9 mouse cellular contexts compared by ENCODE assay signal in the genomic region with DNA sequence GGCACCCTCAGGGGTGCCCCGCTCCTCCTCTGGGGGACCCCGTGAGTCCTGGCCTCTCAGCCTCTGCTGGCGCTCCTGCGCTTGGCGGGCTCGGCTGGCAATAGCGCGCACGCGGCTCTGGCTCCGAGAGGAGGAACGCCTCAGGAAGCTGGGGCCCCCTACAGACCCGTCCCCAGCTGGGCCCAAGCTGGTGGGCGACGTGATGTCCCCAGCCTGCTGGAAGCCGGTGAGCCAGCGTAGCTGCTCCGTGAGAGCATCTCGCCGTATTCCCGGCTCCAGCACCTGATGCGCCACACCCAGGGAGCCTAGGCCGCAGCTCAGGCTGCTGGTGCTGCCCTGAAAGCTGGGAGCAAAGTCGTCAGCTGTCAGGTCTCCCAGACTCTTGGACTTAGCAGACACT. TPM values are rescaled to one million over a fixed set of nuclear protein-coding genes. Genes with fewer than 3 reads are reported as not detected.
DNase-seq lines count a peak whose midpoint lies in the region; ATAC-seq and TF ChIP-seq lines count a peak whose summit lies in the region.
"Had no signal": no experiment of that assay in that cellular context is flagged by ENCODE, and none has a peak within 500 bp of the region (broad histone marks: within the 10 kb centered on the region; RNA-seq: fewer than 3 reads in every experiment).

No protein-coding gene starts in this region.

- no peak overlapping the region for H3K4me3 ChIP-seq in midbrain, embryonic 10.5 days
- no peak overlapping the region for H3K4me3 ChIP-seq in midbrain, postnatal 0 days (ENCODE audit: low read depth, low read length)
- H3K4me3 ChIP-seq in hindbrain, embryonic 12.5 days, result no peak overlapping the region
- no peak overlapping the region for H3K4me3 ChIP-seq in neural tube, embryonic 15.5 days (replicated peaks)
- H3K4me3 ChIP-seq: lung, embryonic 15.5 days had no signal

- peaks cover 37% of the 10 kb centered on the region for H3K27me3 ChIP-seq in midbrain, embryonic 10.5 days (ENCODE audit: low read depth, poor library complexity, severe bottlenecking)
- 0 out of 2 replicates have a peak, but pooled peaks cover 8% of the 10 kb centered on the region for H3K27me3 ChIP-seq in midbrain, postnatal 0 days (ENCODE audit: insufficient read depth, low read length)
- H3K27me3 ChIP-seq in hindbrain, embryonic 12.5 days, result peaks cover 18% of the 10 kb centered on the region; the same call in 1 of the 2 replicates
- H3K27me3 ChIP-seq in neural tube, embryonic 15.5 days (replicated peaks), result no peaks in the 10 kb centered on the region; the same call in 1 of the 2 replicates

- TF ChIP-seq CTCF in midbrain, postnatal 0 days (IDR thresholded peaks at IDR 0.05), result no peak

- peak; percentile 39 to 43 for DNase-seq in cerebellum, postnatal 10 days
- DNase-seq in cerebellum, adult 8-10 months, result no peak
- DNase-seq in midbrain, embryonic 10.5 days (ENCODE audit: low spot score), result no peak
- no peak for DNase-seq in midbrain, postnatal 0 days (ENCODE audit: low spot score)
- DNase-seq in yolk sac, embryonic 10.5 days (ENCODE audit: low spot score), result no peak
- no peak for DNase-seq in kidney, adult 18-20 months

- no peaks in the 10 kb centered on the region for H3K9me3 ChIP-seq in midbrain, embryonic 10.5 days (replicated peaks)
- H3K9me3 ChIP-seq in midbrain, postnatal 0 days (ENCODE audit: low read length), result no peaks in the 10 kb centered on the region
- H3K9me3 ChIP-seq in hindbrain, embryonic 12.5 days (replicated peaks), result no peaks in the 10 kb centered on the region
- no peaks in the 10 kb centered on the region for H3K9me3 ChIP-seq in neural tube, embryonic 15.5 days (replicated peaks)
- H3K9me3 ChIP-seq: lung, embryonic 15.5 days had no signal

- H3K4me2 ChIP-seq in midbrain, postnatal 0 days (ENCODE audit: low read depth, low read length, poor library complexity, severe bottlenecking), result no peak overlapping the region
- H3K4me2 ChIP-seq in hindbrain, embryonic 12.5 days (replicated peaks), result no peak overlapping the region; the same call in 1 of the 2 replicates
- no peak overlapping the region for H3K4me2 ChIP-seq in neural tube, embryonic 15.5 days
- H3K4me2 ChIP-seq: lung, embryonic 15.5 days had no signal

- 17% methylated on average over 24 of the region's 24 CpGs for WGBS in midbrain, embryonic 10.5 days
- 20% methylated on average over 23 of the region's 24 CpGs for WGBS in midbrain, postnatal 0 days
- 26% methylated on average over 24 of the region's 24 CpGs for WGBS in hindbrain, embryonic 12.5 days
- WGBS in neural tube, embryonic 15.5 days, result 26% methylated on average over 24 of the region's 24 CpGs

- peaks cover 59% of the 10 kb centered on the region for H3K4me1 ChIP-seq in midbrain, embryonic 10.5 days
- H3K4me1 ChIP-seq in midbrain, postnatal 0 days (ENCODE audit: insufficient read depth, low read length), result no peaks in the 10 kb centered on the region; the same call in 1 of the 2 replicates
- H3K4me1 ChIP-seq in hindbrain, embryonic 12.5 days, result peaks cover 21% of the 10 kb centered on the region
- peaks cover 14% of the 10 kb centered on the region for H3K4me1 ChIP-seq in neural tube, embryonic 15.5 days

- H3K9ac ChIP-seq in midbrain, postnatal 0 days (replicated peaks; ENCODE audit: low read length, poor library complexity, severe bottlenecking), result no peak overlapping the region
- 0 out of 2 replicates have a peak overlapping the region, but pooled peaks have one; percentile 36 for H3K9ac ChIP-seq in hindbrain, embryonic 12.5 days
- H3K9ac ChIP-seq in neural tube, embryonic 15.5 days (replicated peaks), result 0 out of 2 replicates have a peak overlapping the region, but pooled peaks have one; percentile 31
- H3K9ac ChIP-seq: lung, embryonic 15.5 days had no signal

- no peak for ATAC-seq in midbrain, postnatal 0 days (ENCODE audit: low FRiP score)
- ATAC-seq in hindbrain, embryonic 12.5 days (ENCODE audit: low FRiP score), result no peak
- ATAC-seq in neural tube, embryonic 15.5 days (ENCODE audit: low FRiP score), result no peak

- H3K36me3 ChIP-seq in midbrain, embryonic 10.5 days, result peaks cover 35% of the 10 kb centered on the region
- peaks cover 31% of the 10 kb centered on the region for H3K36me3 ChIP-seq in midbrain, postnatal 0 days (ENCODE audit: insufficient read depth, low read length)
- peaks cover 27% of the 10 kb centered on the region for H3K36me3 ChIP-seq in hindbrain, embryonic 12.5 days
- peaks cover 26% of the 10 kb centered on the region for H3K36me3 ChIP-seq in neural tube, embryonic 15.5 days

- peak overlapping the region; percentile 85 for H3K27ac ChIP-seq in midbrain, embryonic 10.5 days (replicated peaks)
- H3K27ac ChIP-seq in midbrain, postnatal 0 days (ENCODE audit: low read depth, low read length), result no peak overlapping the region
- H3K27ac ChIP-seq in hindbrain, embryonic 12.5 days, result no peak overlapping the region
- no peak overlapping the region for H3K27ac ChIP-seq in neural tube, embryonic 15.5 days (replicated peaks)
- H3K27ac ChIP-seq: lung, embryonic 15.5 days had no signal

RNA-seq across cellular contexts. Expression of gene Pank4, which starts 19.8 kb away (rescaled TPM):
- polyA plus RNA-seq in midbrain, embryonic 10.5 days (2016; fragmentation: Nextera tagmentation; extraction: Ambion mirVana), result 47.6 and 48.6 TPM in 2 replicates
- 36.7 and 39.8 TPM in 2 replicates for total RNA-seq in midbrain, postnatal 0 days (2014; rRNA removed)
- 27.3 and 28.8 TPM in 2 replicates for polyA plus RNA-seq in midbrain, postnatal 0 days (2015; fragmentation: Nextera tagmentation; extraction: Ambion mirVana)
- polyA plus RNA-seq in hindbrain, embryonic 12.5 days (2016; fragmentation: Nextera tagmentation; extraction: Ambion mirVana), result 42.5 and 44.5 TPM in 2 replicates
- polyA plus RNA-seq in neural tube, embryonic 15.5 days (2015; fragmentation: Nextera tagmentation; extraction: Ambion mirVana), result 37.4 and 40.6 TPM in 2 replicates

RNA-seq across cellular contexts. Expression of gene Hes5, which starts 23.0 kb away (rescaled TPM):
- 690 and 827 TPM in 2 replicates for polyA plus RNA-seq in midbrain, embryonic 10.5 days (2016; fragmentation: Nextera tagmentation; extraction: Ambion mirVana)
- total RNA-seq in midbrain, postnatal 0 days (2014; rRNA removed), result 111 and 115 TPM in 2 replicates
- polyA plus RNA-seq in midbrain, postnatal 0 days (2015; fragmentation: Nextera tagmentation; extraction: Ambion mirVana), result 165 and 180 TPM in 2 replicates
- polyA plus RNA-seq in hindbrain, embryonic 12.5 days (2016; fragmentation: Nextera tagmentation; extraction: Ambion mirVana), result 293 and 329 TPM in 2 replicates
- polyA plus RNA-seq in neural tube, embryonic 15.5 days (2015; fragmentation: Nextera tagmentation; extraction: Ambion mirVana), result 80.3 and 113 TPM in 2 replicates

RNA-seq across cellular contexts. Expression of gene Tnfrsf14, which starts 55.4 kb away (rescaled TPM):
- polyA plus RNA-seq in midbrain, embryonic 10.5 days (2016; fragmentation: Nextera tagmentation; extraction: Ambion mirVana), result 0.67 and 0.99 TPM in 2 replicates
- total RNA-seq in midbrain, postnatal 0 days (2014; rRNA removed), result 1.1 and 2.3 TPM in 2 replicates
- not detected in 2 replicates for polyA plus RNA-seq in midbrain, postnatal 0 days (2015; fragmentation: Nextera tagmentation; extraction: Ambion mirVana)
- polyA plus RNA-seq in hindbrain, embryonic 12.5 days (2016; fragmentation: Nextera tagmentation; extraction: Ambion mirVana), result 0.79 and 0.97 TPM in 2 replicates
- polyA plus RNA-seq in neural tube, embryonic 15.5 days (2015; fragmentation: Nextera tagmentation; extraction: Ambion mirVana), result 0.37 and 1.4 TPM in 2 replicates

Comparison
In these comparisons a context has a peak if more than half of its experiments do, and no peak if none do; other contexts are left out.
1. DNase-seq: peak in cerebellum, postnatal 10 days (2 of 2); none in cerebellum, adult 8-10 months (single experiment), midbrain, embryonic 10.5 days (single experiment), midbrain, postnatal 0 days (single experiment), yolk sac, embryonic 10.5 days (single experiment) and kidney, adult 18-20 months (single experiment).